Mouse (Mus musculus) embryonic facial prominence, embryonic 10.5 days (tissue): ENCODE data around the gene Mdga2. TPM values are rescaled to one million over a fixed set of nuclear protein-coding genes. Genes with fewer than 3 reads are reported as not detected.

ENCODE experiments used
- DNase-seq: peaks from one replicate; pipeline ENCODE4 v3.0.0-alpha.2; 2017; ENCODE audit warnings: low spot score
- H3K27ac ChIP-seq: fragments of 300-500 bp; sonication (generic); replicated peaks from 2 replicates; pipeline ENCODE4 v1.5.1; 2016; ENCODE audit warnings: mild to moderate bottlenecking
- H3K27me3 ChIP-seq: fragments of 300-500 bp; sonication (generic); replicated peaks from 2 replicates; pipeline ENCODE4 v1.6.1; 2016; ENCODE audit warnings: low read depth, mild to moderate bottlenecking; ENCODE audit not compliant: poor library complexity, severe bottlenecking
- H3K36me3 ChIP-seq: fragments of 300-500 bp; sonication (generic); replicated peaks from 2 replicates; pipeline ENCODE4 v1.6.1; 2016; ENCODE audit warnings: mild to moderate bottlenecking, moderate library complexity
- H3K4me1 ChIP-seq: fragments of 300-500 bp; sonication (generic); 2 replicates; pipeline ENCODE4 v1.6.1; 2016
- H3K4me3 ChIP-seq: fragments of 300-500 bp; sonication (generic); 2 replicates; pipeline ENCODE4 v1.5.1; 2016; ENCODE audit warnings: mild to moderate bottlenecking, moderate library complexity
- H3K9me3 ChIP-seq: fragments of 300-500 bp; sonication (generic); 2 replicates; pipeline ENCODE4 v1.6.1; 2016; ENCODE audit warnings: mild to moderate bottlenecking
- WGBS: fragments of 180-500 bp; shearing (Covaris S2); methylation state at CpG from one replicate; pipeline ENCODE4 v1.1.7; 2016; 5-methylcytosine and 5-hydroxymethylcytosine counted together
- polyA plus RNA-seq: library from polyadenylated mRNA; unstranded; fragments of >200 nt; fragmentation: Nextera tagmentation; extraction: Ambion mirVana; gene quantifications from 2 replicates; pipeline ENCODE4 v1.2.1, GENCODE M21; 2016

The Mdga2 gene
- polyA plus RNA-seq, 1 experiment from 2014 or later: 2.5 TPM

GRCm38 (mm10) chr12:67140131-67140530, 82.2 kb downstream of the Mdga2 start:
- Histone ChIP-seq H3K9me3 (no peaks in the 10 kb centered on the region), H3K27ac (no peak overlapping the region), H3K36me3 (no peaks in the 10 kb centered on the region), H3K4me1 (no peaks in the 10 kb centered on the region), H3K4me3 (no peak overlapping the region), H3K27me3 (no peaks in the 10 kb centered on the region)
- WGBS: 88% methylated on average over 3 of the region's 3 CpGs
- DNase-seq: no peak

GRCm38 (mm10) chr12:67127457-67127856, 94.9 kb downstream of the Mdga2 start:
- Histone ChIP-seq H3K9me3 (no peaks in the 10 kb centered on the region), H3K36me3 (no peaks in the 10 kb centered on the region), H3K4me1 (no peaks in the 10 kb centered on the region), H3K27ac (no peak overlapping the region), H3K27me3 (no peaks in the 10 kb centered on the region), H3K4me3 (no peak overlapping the region)
- no peak for DNase-seq
- WGBS: 87% methylated on average over 2 of the region's 2 CpGs

- no peak overlapping the region for H3K4me3 ChIP-seq
- 42% methylated on average over 3 of the region's 3 CpGs for WGBS
- no peaks in the 10 kb centered on the region for H3K4me1 ChIP-seq
- H3K27ac ChIP-seq: no peak overlapping the region
- no peaks in the 10 kb centered on the region for H3K9me3 ChIP-seq
- H3K27me3 ChIP-seq: no peaks in the 10 kb centered on the region
- no peaks in the 10 kb centered on the region for H3K36me3 ChIP-seq
- DNase-seq: no peak
Measured at GRCm38 (mm10) chr12:67123874-67124273, 98.5 kb downstream of the Mdga2 start.

GRCm38 (mm10) chr12:67118652-67119515, 103.5 kb downstream of the Mdga2 start:
- H3K36me3 ChIP-seq: no peaks in the 10 kb centered on the region
- no peak for DNase-seq
- no peaks in the 10 kb centered on the region for H3K9me3 ChIP-seq
- H3K4me1 ChIP-seq: no peaks in the 10 kb centered on the region
- H3K4me3 ChIP-seq: no peak overlapping the region
- no peaks in the 10 kb centered on the region for H3K27me3 ChIP-seq
- no peak overlapping the region for H3K27ac ChIP-seq
- 87% methylated on average over 6 of the region's 6 CpGs for WGBS

- Histone ChIP-seq H3K27me3 (no peaks in the 10 kb centered on the region), H3K4me3 (no peak overlapping the region), H3K27ac (no peak overlapping the region), H3K9me3 (no peaks in the 10 kb centered on the region), H3K4me1 (no peaks in the 10 kb centered on the region), H3K36me3 (no peaks in the 10 kb centered on the region)
- 91% methylated on average over 3 of the region's 3 CpGs for WGBS
- no peak for DNase-seq
Measured at GRCm38 (mm10) chr12:67104171-67104570, 118.2 kb downstream of the Mdga2 start.

- Histone ChIP-seq H3K27ac (no peak overlapping the region), H3K4me1 (no peaks in the 10 kb centered on the region), H3K27me3 (no peaks in the 10 kb centered on the region), H3K36me3 (no peaks in the 10 kb centered on the region), H3K4me3 (no peak overlapping the region), H3K9me3 (no peaks in the 10 kb centered on the region)
- no peak for DNase-seq
Measured at GRCm38 (mm10) chr12:67094414-67094813, 127.9 kb downstream of the Mdga2 start.

GRCm38 (mm10) chr12:67090420-67090965, 131.9 kb downstream of the Mdga2 start:
- no peaks in the 10 kb centered on the region for H3K4me1 ChIP-seq
- no peaks in the 10 kb centered on the region for H3K27me3 ChIP-seq
- WGBS: 68% methylated on average over 2 of the region's 2 CpGs
- H3K9me3 ChIP-seq: no peaks in the 10 kb centered on the region
- no peak for DNase-seq
- H3K36me3 ChIP-seq: no peaks in the 10 kb centered on the region
- no peak overlapping the region for H3K4me3 ChIP-seq
- no peak overlapping the region for H3K27ac ChIP-seq

GRCm38 (mm10) chr12:67059136-67060014, 163.0 kb downstream of the Mdga2 start:
- Histone ChIP-seq H3K27me3 (no peaks in the 10 kb centered on the region), H3K4me3 (no peak overlapping the region), H3K27ac (no peak overlapping the region), H3K4me1 (no peaks in the 10 kb centered on the region), H3K9me3 (peaks cover 4% of the 10 kb centered on the region), H3K36me3 (no peaks in the 10 kb centered on the region)
- 58% methylated on average over 19 of the region's 19 CpGs for WGBS
- DNase-seq: no peak

GRCm38 (mm10) chr12:67056621-67057020, 165.7 kb downstream of the Mdga2 start:
- WGBS: 91% methylated on average over 3 of the region's 3 CpGs

GRCm38 (mm10) chr12:67045099-67045750, 177.1 kb downstream of the Mdga2 start:
- H3K9me3 ChIP-seq: no peaks in the 10 kb centered on the region

More at GRCm38 (mm10) chr12:67056621-67057020, 165.7 kb downstream of the Mdga2 start:
- DNase-seq: no peak
- Histone ChIP-seq H3K27ac (no peak overlapping the region), H3K36me3 (no peaks in the 10 kb centered on the region), H3K4me3 (no peak overlapping the region), H3K4me1 (no peaks in the 10 kb centered on the region), H3K27me3 (no peaks in the 10 kb centered on the region), H3K9me3 (peaks cover 4% of the 10 kb centered on the region)

GRCm38 (mm10) chr12:67041865-67042264, 180.5 kb downstream of the Mdga2 start:
- Histone ChIP-seq H3K27me3 (no peaks in the 10 kb centered on the region), H3K9me3 (no peaks in the 10 kb centered on the region), H3K27ac (no peak overlapping the region), H3K4me1 (no peaks in the 10 kb centered on the region), H3K36me3 (no peaks in the 10 kb centered on the region), H3K4me3 (no peak overlapping the region)
- DNase-seq: no peak
- 87% methylated on average over 4 of the region's 4 CpGs for WGBS

More at GRCm38 (mm10) chr12:67045099-67045750, 177.1 kb downstream of the Mdga2 start:
- Histone ChIP-seq H3K27me3 (no peaks in the 10 kb centered on the region), H3K36me3 (no peaks in the 10 kb centered on the region), H3K4me3 (no peak overlapping the region), H3K4me1 (no peaks in the 10 kb centered on the region), H3K27ac (no peak overlapping the region)
- 79% methylated on average over 8 of the region's 8 CpGs for WGBS
- no peak for DNase-seq
